In genomic region chr11:102189461-102190436, GRCm38 (mm10) we compare ENCODE assay signal across 8 mouse cellular contexts. TPM values are rescaled to one million over a fixed set of nuclear protein-coding genes. Genes with fewer than 3 reads are reported as not detected.
DNase-seq lines count a peak whose midpoint lies in the region; ATAC-seq and TF ChIP-seq lines count a peak whose summit lies in the region.

Gene G6pc3, plus strand, starts transcription at chr11:102189620.

- H3K9me3 ChIP-seq in CH12.LX (replicated peaks; ENCODE audit: low read length), result no peaks in the 10 kb centered on the region
- H3K9me3 ChIP-seq in forebrain, embryonic 11.5 days (ENCODE audit: control insufficient read depth, low read length), result no peaks in the 10 kb centered on the region
- no peaks in the 10 kb centered on the region for H3K9me3 ChIP-seq in heart, embryonic 15.5 days (replicated peaks)
- no peaks in the 10 kb centered on the region for H3K9me3 ChIP-seq in liver, embryonic 13.5 days (replicated peaks)
- no peaks in the 10 kb centered on the region for H3K9me3 ChIP-seq in stomach, embryonic 14.5 days (ENCODE audit: control insufficient read depth, low read depth, low read length)

- TF ChIP-seq RAD21 in CH12.LX (IDR thresholded peaks at IDR 0.05; ENCODE audit: low read depth, low read length), result no peak; the same call in 1 of the 2 replicates

- dilution Hi-C loops in CH12.LX (cut with MboI; ENCODE audit: extremely low pct_ligation_motif_present, extremely low pct_unique_long_range_greater_than_20kb, low sequenced_read_pairs), result no loop called here

- H3K27me3 ChIP-seq in CH12.LX (replicated peaks), result no peaks in the 10 kb centered on the region
- no peaks in the 10 kb centered on the region for H3K27me3 ChIP-seq in forebrain, embryonic 11.5 days (ENCODE audit: control insufficient read depth, insufficient read depth, low read length)
- no peaks in the 10 kb centered on the region for H3K27me3 ChIP-seq in heart, embryonic 15.5 days
- H3K27me3 ChIP-seq in liver, embryonic 13.5 days, result no peaks in the 10 kb centered on the region
- H3K27me3 ChIP-seq in stomach, embryonic 14.5 days (ENCODE audit: control insufficient read depth, insufficient read depth, low read length), result no peaks in the 10 kb centered on the region

- ATAC-seq in forebrain, embryonic 11.5 days (replicated peaks; ENCODE audit: low FRiP score), result peak; percentile 82
- peak; percentile 76 for ATAC-seq in heart, embryonic 15.5 days (replicated peaks; ENCODE audit: insufficient number of reproducible peaks, insufficient read depth, low FRiP score, low read depth)
- peak; percentile 56 for ATAC-seq in liver, embryonic 13.5 days (ENCODE audit: low read depth)
- peak; percentile 85 for ATAC-seq in stomach, embryonic 14.5 days (ENCODE audit: insufficient number of reproducible peaks, insufficient read depth, low FRiP score, low read depth)

- peak within 1 kb of the TSS; percentile 94 for H3K9ac ChIP-seq in CH12.LX (ENCODE audit: insufficient read depth, low read depth)
- H3K9ac ChIP-seq in forebrain, embryonic 11.5 days (ENCODE audit: low read length), result peak within 1 kb of the TSS; percentile 73
- H3K9ac ChIP-seq in heart, embryonic 15.5 days, result peak within 1 kb of the TSS; percentile 72
- H3K9ac ChIP-seq in liver, embryonic 13.5 days, result peak within 1 kb of the TSS; percentile 74
- H3K9ac ChIP-seq in stomach, embryonic 14.5 days (replicated peaks; ENCODE audit: low read depth, low read length), result peak within 1 kb of the TSS; percentile 18

- peak within 1 kb of the TSS; percentile 30 for H3K27ac ChIP-seq in CH12.LX (ENCODE audit: insufficient read depth, low read depth)
- H3K27ac ChIP-seq in forebrain, embryonic 11.5 days (ENCODE audit: low read depth, low read length), result 0 out of 2 replicates have a peak within 1 kb of the TSS, but pooled peaks have one; percentile 13
- peak within 1 kb of the TSS; percentile 70 for H3K27ac ChIP-seq in heart, embryonic 15.5 days
- peak within 1 kb of the TSS; percentile 75 for H3K27ac ChIP-seq in liver, embryonic 13.5 days
- H3K27ac ChIP-seq in stomach, embryonic 14.5 days (ENCODE audit: low read length), result peak within 1 kb of the TSS; percentile 45; the same call in 1 of the 2 replicates

- peaks cover 4 to 38% of the 10 kb centered on the region in 2 experiments for H3K4me1 ChIP-seq in CH12.LX (ENCODE audit: control insufficient read depth in 1 of 2, insufficient read depth in 2 of 2)
- H3K4me1 ChIP-seq in forebrain, embryonic 11.5 days (replicated peaks; ENCODE audit: control insufficient read depth, insufficient read depth, low read length), result 0 out of 2 replicates have a peak, but pooled peaks cover 5% of the 10 kb centered on the region
- peaks cover 20% of the 10 kb centered on the region for H3K4me1 ChIP-seq in heart, embryonic 15.5 days (replicated peaks)
- peaks cover 41% of the 10 kb centered on the region for H3K4me1 ChIP-seq in liver, embryonic 13.5 days (replicated peaks)
- peaks cover 9% of the 10 kb centered on the region; the same call in 1 of the 2 replicates for H3K4me1 ChIP-seq in stomach, embryonic 14.5 days (ENCODE audit: control insufficient read depth, insufficient read depth, low read length)

- in situ Hi-C loops in CH12.LX (cut with MboI; ENCODE audit: low pct_ligation_motif_present, low pct_unique_long_range_greater_than_20kb, low sequenced_read_pairs), result loop anchor here (5.0 kb wide), 1 partner anchor 38 kb away; no protein-coding TSS in a partner anchor

- peak within 1 kb of the TSS; percentile 95 for H3K4me2 ChIP-seq in CH12.LX (ENCODE audit: insufficient read depth, low read depth, poor library complexity, severe bottlenecking)
- peak within 1 kb of the TSS; percentile 79 for H3K4me2 ChIP-seq in forebrain, embryonic 11.5 days (ENCODE audit: low read depth, low read length, severe bottlenecking)
- H3K4me2 ChIP-seq in heart, embryonic 15.5 days, result peak within 1 kb of the TSS; percentile 88
- peak within 1 kb of the TSS; percentile 92 for H3K4me2 ChIP-seq in liver, embryonic 13.5 days
- peak within 1 kb of the TSS; percentile 72 for H3K4me2 ChIP-seq in stomach, embryonic 14.5 days (replicated peaks; ENCODE audit: low read depth, low read length)

- peak; percentile 84 for TF ChIP-seq POLR2A in CH12.LX (IDR thresholded peaks at IDR 0.05; ENCODE audit: low read depth, low read length)

- peaks cover 6% of the 10 kb centered on the region for H3K79me2 ChIP-seq in CH12.LX (replicated peaks; ENCODE audit: control insufficient read depth, extremely low read depth, insufficient read depth, poor library complexity, severe bottlenecking)

- TF ChIP-seq EP300 in CH12.LX (IDR thresholded peaks at IDR 0.05; ENCODE audit: low read length), result peak; percentile 17; the same call in 1 of the 2 replicates

- TF ChIP-seq CTCF in CH12.LX (conservative IDR thresholded peaks at IDR 0.05 in 1 of 2, IDR thresholded peaks at IDR 0.05 in 1 of 2; ENCODE audit: low read depth in 2 of 2, low read length in 2 of 2), result no peak

- H3K4me3 ChIP-seq in CH12.LX (replicated peaks in 1 of 3; ENCODE audit: low read depth in 2 of 3, low read length in 2 of 3, poor library complexity in 1 of 3), result peak within 1 kb of the TSS; percentile 60 to 79 (median 73)
- H3K4me3 ChIP-seq in forebrain, embryonic 11.5 days (ENCODE audit: low read depth, low read length), result peak within 1 kb of the TSS; percentile 58
- peak within 1 kb of the TSS; percentile 75 for H3K4me3 ChIP-seq in heart, embryonic 15.5 days
- H3K4me3 ChIP-seq in liver, embryonic 13.5 days (replicated peaks), result peak within 1 kb of the TSS; percentile 67
- H3K4me3 ChIP-seq in stomach, embryonic 14.5 days (ENCODE audit: low read depth, low read length), result peak within 1 kb of the TSS; percentile 64

- WGBS in forebrain, embryonic 11.5 days, result 3% methylated on average over 50 of the region's 50 CpGs
- WGBS in heart, embryonic 15.5 days, result 1% methylated on average over 50 of the region's 50 CpGs
- under 1% methylated on average over 50 of the region's 50 CpGs for WGBS in liver, embryonic 13.5 days (ENCODE audit: insufficient replicate concordance)
- WGBS in stomach, embryonic 14.5 days, result 1% methylated on average over 50 of the region's 50 CpGs

- DNase-seq in CH12.LX (ENCODE audit: extremely low read depth), result peak; percentile 97
- DNase-seq in c-Kit-positive CD71-positive TER-119-negative erythroid progenitor cells, embryonic 14.5 days (ENCODE audit: low read depth), result peak; percentile 81
- DNase-seq in forebrain, embryonic 11.5 days (ENCODE audit: low spot score), result peak; percentile 90
- peak; percentile 96 to 97 for DNase-seq in kidney, postnatal 25 days
- DNase-seq in liver, embryonic 13.5 days, result peak; percentile 66
- DNase-seq in natural killer cell, adult 2 months (ENCODE audit: low spot score in 2 of 2), result peak; percentile 74 to 77

- peaks cover 26 to 35% of the 10 kb centered on the region in 2 experiments for H3K36me3 ChIP-seq in CH12.LX (replicated peaks in 1 of 2; ENCODE audit: control insufficient read depth in 1 of 2, insufficient read depth in 1 of 2, low read length in 1 of 2)
- no peaks in the 10 kb centered on the region; the same call in 1 of the 2 replicates for H3K36me3 ChIP-seq in forebrain, embryonic 11.5 days (ENCODE audit: control insufficient read depth, insufficient read depth, low read length)
- H3K36me3 ChIP-seq in heart, embryonic 15.5 days, result peaks cover 15% of the 10 kb centered on the region
- peaks cover 15% of the 10 kb centered on the region; the same call in 1 of the 2 replicates for H3K36me3 ChIP-seq in liver, embryonic 13.5 days
- H3K36me3 ChIP-seq in stomach, embryonic 14.5 days (ENCODE audit: control insufficient read depth, insufficient read depth, low read length), result peaks cover 15% of the 10 kb centered on the region

TF ChIP-seq in CH12.LX, 34 proteins besides CTCF, POLR2A, EP300 and RAD21 (continues in another document):
- no peak; the same call in 1 of the 2 replicates for TF ChIP-seq SMC3 (IDR thresholded peaks at IDR 0.05; ENCODE audit: low read depth, low read length)
- TF ChIP-seq TBP (conservative IDR thresholded peaks at IDR 0.05; ENCODE audit: low read depth, low read length), result no peak; the same call in 1 of the 2 replicates
- no peak for TF ChIP-seq RCOR1 (conservative IDR thresholded peaks at IDR 0.05; ENCODE audit: low read depth, low read length)
- TF ChIP-seq SIN3A (IDR thresholded peaks at IDR 0.05; ENCODE audit: low read length), result peak; percentile 100
- peak; percentile 98 for TF ChIP-seq ELF1 (IDR thresholded peaks at IDR 0.05; ENCODE audit: low read depth, low read length)
- TF ChIP-seq CHD2 (IDR thresholded peaks at IDR 0.05; ENCODE audit: low read length), result peak; percentile 88
- peak; percentile 74 for TF ChIP-seq IRF4 (IDR thresholded peaks at IDR 0.05; ENCODE audit: low read depth, low read length)
- no peak for TF ChIP-seq MAFK (IDR thresholded peaks at IDR 0.05; ENCODE audit: insufficient replicate concordance, low read length)
- peak; percentile 70; the same call in 1 of the 2 replicates for TF ChIP-seq ETS1 (conservative IDR thresholded peaks at IDR 0.05; ENCODE audit: low read depth, low read length)
- TF ChIP-seq JUN (IDR thresholded peaks at IDR 0.05; ENCODE audit: insufficient read depth, low read depth, low read length), result no peak
- TF ChIP-seq MAX (IDR thresholded peaks at IDR 0.05; ENCODE audit: low read length), result peak; percentile 100
- peak; percentile 57 for TF ChIP-seq NRF1 (IDR thresholded peaks at IDR 0.05; ENCODE audit: low read depth, low read length)
- peak; percentile 95 for TF ChIP-seq USF1 (IDR thresholded peaks at IDR 0.05; ENCODE audit: low read depth, low read length)
- peak; percentile 67 for TF ChIP-seq ZMIZ1 (IDR thresholded peaks at IDR 0.05; ENCODE audit: low read depth, low read length)
- TF ChIP-seq USF2 (conservative IDR thresholded peaks at IDR 0.05; ENCODE audit: low read depth, low read length), result peak; percentile 93
- peak; percentile 91 for TF ChIP-seq HCFC1 (IDR thresholded peaks at IDR 0.05; ENCODE audit: low read depth, low read length)
- no peak for TF ChIP-seq POLR2AphosphoS2 (IDR thresholded peaks at IDR 0.05; ENCODE audit: low read depth, low read length)
- no peak for TF ChIP-seq ZKSCAN1 (IDR thresholded peaks at IDR 0.05; ENCODE audit: borderline replicate concordance, low read depth, low read length)
- TF ChIP-seq MAZ (IDR thresholded peaks at IDR 0.05; ENCODE audit: low read depth, low read length), result 0 out of 2 replicates have a peak, but pooled peaks have one; percentile 78
- TF ChIP-seq MXI1 (IDR thresholded peaks at IDR 0.05; ENCODE audit: low read depth, low read length), result peak; percentile 100

RNA-seq across cellular contexts. Expression of gene G6pc3, which starts in this region (rescaled TPM):
- total RNA-seq in CH12.LX (2012; rRNA removed), result 31.9 and 34.7 TPM in 2 replicates
- 26.3 and 31.3 TPM in 2 replicates for total RNA-seq in CH12.LX (2014; rRNA removed)
- 65.6 and 72.3 TPM in 2 replicates for polyA plus RNA-seq in CH12.LX (2012; ENCODE audit: insufficient read length, low read depth)
- 30.6 and 32.2 TPM in 2 replicates for polyA plus RNA-seq in forebrain, embryonic 11.5 days (2014; fragmentation: Nextera tagmentation; extraction: Ambion mirVana)
- 20.9 and 23.3 TPM in 2 replicates for polyA plus RNA-seq in heart, embryonic 15.5 days (2015; fragmentation: Nextera tagmentation; extraction: Ambion mirVana)
- 14.0 and 14.4 TPM in 2 replicates for polyA plus RNA-seq in liver, embryonic 13.5 days (2015; fragmentation: Nextera tagmentation; extraction: Ambion mirVana)
- 34.4 and 36.6 TPM in 2 replicates for polyA plus RNA-seq in stomach, embryonic 14.5 days (2014; fragmentation: Nextera tagmentation; extraction: Ambion mirVana)

Comparison
In these comparisons a context has a peak if more than half of its experiments do, and no peak if none do; other contexts are left out.
1. Peak in every context shown above with its lines: DNase-seq, ATAC-seq, H3K4me3 ChIP-seq and H3K27ac ChIP-seq.
2. H3K27ac ChIP-seq: peak in every context shown above with its lines; median percentile 75 in liver, embryonic 13.5 days; 70 in heart, embryonic 15.5 days; 45 in stomach, embryonic 14.5 days; 30 in CH12.LX; 13 in forebrain, embryonic 11.5 days.
3. H3K9ac ChIP-seq: peak in every context shown above with its lines; median percentile 94 in CH12.LX; 74 in liver, embryonic 13.5 days; 73 in forebrain, embryonic 11.5 days; 72 in heart, embryonic 15.5 days; 18 in stomach, embryonic 14.5 days.